Mouse (Mus musculus): ENCODE measurements at regions not wholly inside any gene's neighbourhood (a gene's known extent, or its start where the extent isn't known, plus 50 kb on each side); places are given as distances from the start of the nearest gene placed in this dataset.
"Not testable (repeated sequence)": the region's sequence is repeated elsewhere in the genome, so short reads cannot be mapped to it uniquely, and the experiment has no call there.

DNA sequence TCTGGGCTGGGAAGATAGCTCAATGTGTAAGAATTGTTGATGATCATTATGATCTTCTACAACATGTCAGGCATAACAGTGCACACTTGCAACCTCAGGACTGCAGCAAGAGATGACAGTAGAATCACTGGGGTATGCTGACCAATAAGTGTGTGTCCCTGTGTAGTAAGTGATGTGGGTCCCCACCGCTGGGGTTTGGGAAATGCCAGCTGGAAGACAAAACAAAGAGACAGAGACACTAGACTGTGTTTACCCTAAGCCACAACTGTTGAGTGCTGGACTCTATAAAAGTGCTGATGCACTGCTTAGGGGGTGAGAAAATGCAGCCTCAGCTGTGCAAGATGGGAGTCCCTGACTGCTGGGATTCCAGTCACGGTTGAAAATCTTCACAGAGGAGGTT lies 448.0 kb upstream of the Cox7c start:
- CTCF ChIA-PET, result no interaction called here
- POLR2A ChIA-PET, result no interaction called here

DNA sequence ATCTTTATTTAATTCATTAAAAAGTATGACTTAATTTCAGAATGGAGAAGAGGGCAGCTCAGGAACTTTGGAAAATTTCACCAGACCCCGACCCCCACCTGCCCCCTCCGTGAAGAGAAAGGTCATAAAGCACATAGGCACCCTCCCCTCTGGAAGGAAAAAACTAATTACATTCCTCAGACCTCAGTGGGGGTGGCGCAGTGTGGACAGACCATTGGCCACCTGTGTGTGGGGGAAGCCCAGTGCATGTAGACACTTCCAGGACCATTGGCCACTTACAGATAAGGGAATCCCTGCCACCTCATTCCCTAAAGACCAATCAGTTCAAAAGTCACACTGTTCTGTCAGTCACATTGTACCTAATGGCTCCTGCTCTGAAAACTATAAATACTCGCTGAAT lies 422.0 kb upstream of the Cox7c start:
- ChIA-PET CTCF (no interaction called here), POLR2A (no interaction called here)

DNA sequence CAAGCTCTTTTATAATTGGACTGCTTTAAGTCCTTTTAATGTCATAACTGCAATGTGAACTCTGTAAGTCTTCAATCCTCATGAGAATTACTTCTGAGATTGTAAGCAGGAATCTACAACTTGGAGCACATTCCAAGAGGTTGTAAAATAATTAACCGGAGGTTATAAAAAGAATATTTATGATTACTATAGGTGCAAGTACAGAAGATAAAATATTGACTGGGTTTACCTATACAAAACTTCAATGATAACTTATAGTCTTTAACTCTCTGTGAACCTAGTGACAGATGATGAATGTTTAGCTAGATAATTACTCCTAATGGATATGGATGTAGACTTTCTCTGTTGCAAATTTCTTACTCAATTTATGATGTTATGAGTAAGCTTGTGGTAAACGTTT lies 375.9 kb upstream of the Cox7c start:
- ChIA-PET POLR2A (no interaction called here), CTCF (no interaction called here)

DNA sequence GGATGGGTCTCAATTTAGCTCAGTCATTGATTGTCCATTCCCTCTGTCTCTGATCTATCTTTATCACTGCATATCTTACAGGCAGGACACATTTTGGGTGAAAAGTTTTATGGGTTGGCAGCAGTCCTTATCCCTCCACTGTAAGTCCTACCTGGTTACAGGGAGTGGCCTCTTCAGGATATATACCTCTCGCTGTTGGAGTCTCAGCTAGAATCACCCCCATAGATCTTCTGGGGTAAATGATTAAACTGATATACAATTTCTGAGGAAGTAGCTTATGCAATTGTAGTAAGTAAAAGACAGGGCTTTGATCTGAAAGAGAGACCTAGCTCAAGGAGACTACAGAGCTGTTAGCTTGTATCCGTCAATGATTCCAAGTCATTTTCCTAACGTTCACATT lies 334.7 kb upstream of the Cox7c start:
- CTCF ChIA-PET, result no interaction called here
- POLR2A ChIA-PET, result no interaction called here

DNA sequence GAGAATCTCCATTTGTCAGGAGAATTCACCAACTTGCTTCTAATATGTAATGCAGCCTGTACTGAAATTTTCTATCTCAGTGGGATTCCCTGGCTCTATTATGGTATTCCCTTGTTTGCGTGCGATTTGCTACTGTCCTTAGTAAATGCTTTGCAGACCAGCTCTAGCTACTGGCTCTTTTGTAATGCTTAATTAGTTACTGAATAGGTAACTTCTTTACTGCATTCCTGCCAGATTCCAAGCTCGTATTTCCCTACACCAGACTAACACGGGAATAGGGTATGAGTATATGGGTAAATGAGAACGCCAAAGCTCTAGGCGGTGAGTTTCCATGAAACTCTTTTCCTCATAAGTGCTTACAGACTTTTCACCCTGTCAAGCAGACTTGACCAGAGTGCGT lies 332.5 kb upstream of the Cox7c start:
- CTCF ChIA-PET, result not testable (repeated sequence)

DNA sequence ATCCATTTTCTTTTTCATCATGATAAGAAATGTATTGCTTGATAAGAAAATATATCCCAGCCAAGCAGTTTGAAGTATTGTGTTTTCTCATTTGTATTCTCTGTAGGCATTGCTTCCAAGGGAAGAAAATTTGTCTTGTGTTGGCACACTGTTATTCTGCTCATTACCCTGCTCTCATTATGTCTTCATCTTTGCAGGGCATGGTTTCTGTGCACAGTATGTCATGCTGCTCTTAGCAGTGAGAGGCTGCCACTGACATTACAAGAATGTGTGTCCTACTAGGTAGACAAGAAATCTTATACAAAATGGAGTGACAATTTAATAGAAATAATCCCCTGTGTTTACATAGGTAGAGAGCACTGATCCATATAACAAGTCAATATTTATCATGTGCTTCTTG lies 329.1 kb upstream of the Cox7c start:
- POLR2A ChIA-PET, result no interaction called here
- CTCF ChIA-PET, result no interaction called here

More for the DNA sequence above, 332.5 kb upstream of the Cox7c start:
- POLR2A ChIA-PET, result interaction anchor here in 1 of 4 experiments (1.1 kb wide), 1 partner anchor 31 kb away, joined by 3 read pairs; no protein-coding TSS in a partner anchor

DNA sequence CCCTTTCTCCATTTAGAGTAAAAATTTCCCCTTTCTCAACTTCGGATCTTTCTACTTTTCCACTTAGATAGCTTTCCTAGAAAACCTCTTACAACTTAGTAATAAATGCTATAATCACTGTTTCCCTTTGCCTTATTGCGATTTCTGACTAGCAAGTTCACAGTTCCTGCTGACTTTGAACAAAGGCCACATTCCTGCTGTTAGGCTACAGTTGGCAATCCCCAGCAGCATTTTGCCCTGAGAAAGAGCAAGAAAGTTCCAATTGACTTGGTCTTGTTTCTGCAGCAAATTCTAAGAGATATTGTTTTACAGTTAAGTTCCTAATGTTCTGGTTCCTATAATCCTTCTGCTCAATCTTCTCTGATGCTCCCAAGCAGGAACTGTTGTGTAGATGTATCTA lies 299.2 kb upstream of the Cox7c start:
- POLR2A ChIA-PET, result interaction anchor here in 1 of 4 experiments (0.6 kb wide), 1 partner anchor 81 kb away, joined by 4 read pairs; no protein-coding TSS in a partner anchor
- CTCF ChIA-PET, result no interaction called here

DNA sequence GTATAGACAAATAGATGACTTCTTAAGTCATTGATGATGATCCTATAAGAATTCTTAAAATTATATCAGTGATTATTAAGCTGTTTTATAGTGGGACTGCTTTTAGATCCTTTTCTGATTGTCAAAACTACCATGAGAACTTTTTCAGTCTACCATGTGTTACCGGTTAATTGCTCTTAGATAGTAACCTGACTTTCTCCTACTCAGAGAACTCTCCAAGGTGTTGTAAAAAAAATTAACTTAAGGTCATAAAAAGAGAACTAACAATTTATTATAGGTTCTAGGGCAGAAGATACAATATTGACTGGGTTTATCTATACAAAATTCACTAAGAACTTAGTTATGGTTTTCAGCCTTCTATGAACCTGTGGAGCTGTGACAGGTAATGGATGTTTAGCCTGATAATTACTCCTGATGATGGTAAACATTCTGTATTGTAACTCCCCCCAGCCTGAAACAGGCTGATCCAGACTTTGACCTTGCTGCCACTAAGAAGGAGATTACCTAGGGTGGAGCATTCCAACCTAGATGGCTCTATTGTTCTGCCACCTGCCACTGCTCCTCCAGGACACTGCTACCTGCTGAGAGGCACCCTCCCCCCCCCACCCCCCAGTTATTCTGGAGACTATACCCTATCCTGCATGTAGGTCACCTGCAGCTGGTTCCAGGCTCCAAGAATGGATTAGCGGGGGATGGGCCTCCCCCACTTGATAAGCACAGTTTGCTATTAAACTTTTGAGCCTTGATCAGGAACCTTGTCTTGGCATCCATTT lies 298.4 kb upstream of the Cox7c start:
- POLR2A ChIA-PET, result interaction anchor here in 1 of 4 experiments (0.6 kb wide), 1 partner anchor 81 kb away, joined by 4 read pairs; no protein-coding TSS in a partner anchor
- CTCF ChIA-PET, result no interaction called here

DNA sequence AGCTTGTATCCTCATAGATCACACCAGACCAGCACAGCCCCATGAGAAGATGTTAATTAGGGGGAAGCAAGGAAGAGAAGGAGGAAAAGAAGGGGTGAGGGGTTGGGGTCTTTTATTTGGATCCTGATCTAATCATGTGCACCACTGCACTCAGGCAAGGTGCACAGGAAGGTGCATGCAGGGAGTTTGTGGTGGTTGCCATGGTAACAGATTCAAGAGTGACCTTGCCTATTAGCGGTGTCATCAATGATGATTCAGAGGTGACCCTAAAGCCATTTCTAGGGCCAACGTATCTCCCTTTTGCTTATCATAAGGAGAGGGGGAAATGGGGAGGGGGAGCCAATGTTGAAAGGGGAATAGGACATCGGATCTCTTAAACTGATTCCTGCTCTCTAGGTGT lies 289.8 kb upstream of the Cox7c start:
- POLR2A ChIA-PET, result no interaction called here
- CTCF ChIA-PET, result no interaction called here

All from embryonic stem cell, embryonic (primary cell).